9 mouse cellular contexts compared by ENCODE assay signal in the genomic region with DNA sequence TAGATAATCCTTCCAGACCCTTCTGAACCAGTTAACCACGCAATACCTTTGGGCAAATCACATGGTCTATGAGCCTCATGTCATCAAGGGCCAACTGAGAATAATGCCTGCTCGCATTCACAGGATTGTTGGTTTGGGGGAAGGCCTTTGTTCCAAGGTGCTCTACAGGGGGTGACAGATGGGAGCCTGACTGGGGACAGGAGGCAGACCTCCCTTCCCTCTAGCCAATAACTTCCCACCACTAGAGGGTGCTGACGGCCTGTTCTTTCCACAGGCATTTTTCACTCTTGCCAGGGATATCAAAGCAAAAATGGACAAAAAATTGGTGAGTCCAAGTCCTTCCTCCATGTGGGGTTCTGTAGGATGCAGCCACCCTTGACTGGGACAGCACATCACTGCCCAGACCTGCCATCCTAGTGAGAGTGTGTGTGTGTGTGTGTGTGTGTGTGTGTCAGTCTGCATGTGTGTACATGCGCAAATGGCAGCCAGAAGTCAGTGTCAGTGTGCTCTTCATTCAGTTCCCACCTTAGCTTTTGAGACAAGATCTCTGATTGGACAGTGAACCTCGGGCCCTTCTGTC. TPM values are rescaled to one million over a fixed set of nuclear protein-coding genes. Genes with fewer than 3 reads are reported as not detected.
DNase-seq lines count a peak whose midpoint lies in the region; ATAC-seq and TF ChIP-seq lines count a peak whose summit lies in the region.
"Had no signal": no experiment of that assay in that cellular context is flagged by ENCODE, and none has a peak within 500 bp of the region (broad histone marks: within the 10 kb centered on the region; RNA-seq: fewer than 3 reads in every experiment).

No protein-coding gene starts in this region.

- H3K36me3 ChIP-seq in forebrain, embryonic 14.5 days (ENCODE audit: control insufficient read depth, insufficient read depth, low read length) = peaks cover 95% of the 10 kb centered on the region
- peaks cover 69% of the 10 kb centered on the region for H3K36me3 ChIP-seq in lung, postnatal 0 days (ENCODE audit: insufficient read depth, low read length)

- no peak for TF ChIP-seq EP300 in lung, postnatal 0 days (IDR thresholded peaks at IDR 0.05)

- no peak overlapping the region for H3K4me2 ChIP-seq in forebrain, embryonic 14.5 days (ENCODE audit: low read length)
- no peak overlapping the region for H3K4me2 ChIP-seq in lung, postnatal 0 days (replicated peaks; ENCODE audit: low read depth, low read length)

- DNase-seq in NIH3T3 (ENCODE audit: low read depth) = peak; percentile 86
- DNase-seq in cerebellum, adult 11 months = peak; percentile 63
- peak; percentile 80 for DNase-seq in forebrain, embryonic 14.5 days (ENCODE audit: low spot score)
- DNase-seq in heart, postnatal 4 days = peak; percentile 88
- peak; percentile 69 to 82 for DNase-seq in layer of hippocampus, adult 2 months (ENCODE audit: low spot score in 2 of 2)
- peak; percentile 80 for DNase-seq in lung, postnatal 0 days (ENCODE audit: low spot score)
- peak; percentile 45 for DNase-seq in ovary, postnatal 10 days (ENCODE audit: low spot score)
- peak; percentile 59 to 67 for DNase-seq in thymus, postnatal 36 days

- no peaks in the 10 kb centered on the region for H3K9me3 ChIP-seq in forebrain, embryonic 14.5 days (replicated peaks; ENCODE audit: control insufficient read depth, low read length)
- no peaks in the 10 kb centered on the region for H3K9me3 ChIP-seq in lung, postnatal 0 days (ENCODE audit: low read length)

- TF ChIP-seq CTCF in layer of hippocampus, adult 2 months (conservative IDR thresholded peaks at IDR 0.05) = peak; percentile 88
- TF ChIP-seq CTCF in lung, postnatal 0 days (IDR thresholded peaks at IDR 0.05) = peak; percentile 92

- no peaks in the 10 kb centered on the region for H3K4me1 ChIP-seq in forebrain, embryonic 14.5 days (ENCODE audit: control insufficient read depth, insufficient read depth, low read length)
- H3K4me1 ChIP-seq in lung, postnatal 0 days (ENCODE audit: insufficient read depth, low read depth, low read length) = no peaks in the 10 kb centered on the region

- peak; percentile 70 for ATAC-seq in forebrain, embryonic 14.5 days
- peak; percentile 71 for ATAC-seq in lung, postnatal 0 days

- no peak overlapping the region for H3K4me3 ChIP-seq in forebrain, embryonic 14.5 days (ENCODE audit: low read depth, low read length)
- no peak overlapping the region for H3K4me3 ChIP-seq in layer of hippocampus, adult 2 months
- no peak overlapping the region for H3K4me3 ChIP-seq in lung, postnatal 0 days (ENCODE audit: low read depth, low read length)

- H3K27ac ChIP-seq in forebrain, embryonic 14.5 days (ENCODE audit: low read depth, low read length) = no peak overlapping the region
- H3K27ac ChIP-seq in layer of hippocampus, adult 2 months = peak overlapping the region; percentile 46; the same call in 1 of the 2 replicates
- H3K27ac ChIP-seq in lung, postnatal 0 days (ENCODE audit: low read length) = no peak overlapping the region

- H3K27me3 ChIP-seq in forebrain, embryonic 14.5 days (replicated peaks; ENCODE audit: control insufficient read depth, insufficient read depth, low read length) = no peaks in the 10 kb centered on the region
- no peaks in the 10 kb centered on the region for H3K27me3 ChIP-seq in lung, postnatal 0 days (replicated peaks; ENCODE audit: insufficient read depth, low read length)

- no peak overlapping the region for H3K9ac ChIP-seq in forebrain, embryonic 14.5 days (ENCODE audit: low read length)
- H3K9ac ChIP-seq in lung, postnatal 0 days (replicated peaks; ENCODE audit: low read depth) = no peak overlapping the region

- 60% methylated on average over 5 of the region's 5 CpGs for WGBS in forebrain, embryonic 14.5 days
- 61% methylated on average over 5 of the region's 5 CpGs for WGBS in lung, postnatal 0 days

RNA-seq across cellular contexts. Expression of gene Hsh2d, which starts 12.0 kb away (rescaled TPM):
- polyA plus RNA-seq in forebrain, embryonic 14.5 days (2014; fragmentation: Nextera tagmentation; extraction: Ambion mirVana) = not detected in 2 replicates
- under 1 TPM in 1 of 2 experiments, not detected in 1; 0.14 TPM for total RNA-seq in heart, postnatal 4 days (2021)
- under 1 TPM; 0.20 to 0.25 TPM for total RNA-seq in layer of hippocampus, adult 2 months (2021)
- polyA plus RNA-seq in lung, postnatal 0 days (2015; fragmentation: Nextera tagmentation; extraction: Ambion mirVana) = 0.46 and 0.78 TPM in 2 replicates

RNA-seq across cellular contexts. Expression of gene Rab8a, which starts 16.4 kb away (rescaled TPM):
- 85.6 and 86.7 TPM in 2 replicates for polyA plus RNA-seq in forebrain, embryonic 14.5 days (2014; fragmentation: Nextera tagmentation; extraction: Ambion mirVana)
- 10 to 100 TPM; 38.1 to 43.2 TPM for total RNA-seq in heart, postnatal 4 days (2021)
- total RNA-seq in layer of hippocampus, adult 2 months (2021) = 10 to 100 TPM; 35.4 to 36.1 TPM
- polyA plus RNA-seq in lung, postnatal 0 days (2015; fragmentation: Nextera tagmentation; extraction: Ambion mirVana) = 67.3 and 68.0 TPM in 2 replicates

RNA-seq across cellular contexts. Expression of gene Cib3, which starts 35.2 kb away (rescaled TPM):
- not detected in 2 replicates for polyA plus RNA-seq in forebrain, embryonic 14.5 days (2014; fragmentation: Nextera tagmentation; extraction: Ambion mirVana)
- total RNA-seq in heart, postnatal 4 days (2021) = not detected
- not detected for total RNA-seq in layer of hippocampus, adult 2 months (2021)
- 0.17 and 0.25 TPM in 2 replicates for polyA plus RNA-seq in lung, postnatal 0 days (2015; fragmentation: Nextera tagmentation; extraction: Ambion mirVana)
- polyA plus RNA-seq: large intestine, adult 2 months had no signal

RNA-seq across cellular contexts. Expression of gene Gm11034, which starts 36.0 kb away (rescaled TPM):
- polyA plus RNA-seq in forebrain, embryonic 14.5 days (2014; fragmentation: Nextera tagmentation; extraction: Ambion mirVana) = not detected in 2 replicates
- total RNA-seq in heart, postnatal 4 days (2021) = not detected
- not detected for total RNA-seq in layer of hippocampus, adult 2 months (2021)
- polyA plus RNA-seq in lung, postnatal 0 days (2015; fragmentation: Nextera tagmentation; extraction: Ambion mirVana) = not detected in 2 replicates
- polyA plus RNA-seq: large intestine, adult 2 months had no signal

RNA-seq across cellular contexts. Expression of gene Fam32a, which starts 42.1 kb away (rescaled TPM):
- polyA plus RNA-seq in forebrain, embryonic 14.5 days (2014; fragmentation: Nextera tagmentation; extraction: Ambion mirVana) = 87.4 and 92.9 TPM in 2 replicates
- total RNA-seq in heart, postnatal 4 days (2021) = 10 to 100 TPM; 25.4 to 26.5 TPM
- 10 to 100 TPM; 56.1 to 63.4 TPM for total RNA-seq in layer of hippocampus, adult 2 months (2021)
- polyA plus RNA-seq in lung, postnatal 0 days (2015; fragmentation: Nextera tagmentation; extraction: Ambion mirVana) = 63.7 and 69.3 TPM in 2 replicates
